Mouse (Mus musculus) heart, adult 9 months (tissue): ENCODE measurements around the gene Creld2.
A peak's percentile ranks its signal among the peaks of the same experiment; 100 is the strongest.

Experiments
- DNase-seq, 2 experiments: peaks; one replicate each; pipeline ENCODE4 v3.0.0; 2022; ENCODE audit warnings: low spot score in 2 of 2

The Creld2 gene

DNA sequence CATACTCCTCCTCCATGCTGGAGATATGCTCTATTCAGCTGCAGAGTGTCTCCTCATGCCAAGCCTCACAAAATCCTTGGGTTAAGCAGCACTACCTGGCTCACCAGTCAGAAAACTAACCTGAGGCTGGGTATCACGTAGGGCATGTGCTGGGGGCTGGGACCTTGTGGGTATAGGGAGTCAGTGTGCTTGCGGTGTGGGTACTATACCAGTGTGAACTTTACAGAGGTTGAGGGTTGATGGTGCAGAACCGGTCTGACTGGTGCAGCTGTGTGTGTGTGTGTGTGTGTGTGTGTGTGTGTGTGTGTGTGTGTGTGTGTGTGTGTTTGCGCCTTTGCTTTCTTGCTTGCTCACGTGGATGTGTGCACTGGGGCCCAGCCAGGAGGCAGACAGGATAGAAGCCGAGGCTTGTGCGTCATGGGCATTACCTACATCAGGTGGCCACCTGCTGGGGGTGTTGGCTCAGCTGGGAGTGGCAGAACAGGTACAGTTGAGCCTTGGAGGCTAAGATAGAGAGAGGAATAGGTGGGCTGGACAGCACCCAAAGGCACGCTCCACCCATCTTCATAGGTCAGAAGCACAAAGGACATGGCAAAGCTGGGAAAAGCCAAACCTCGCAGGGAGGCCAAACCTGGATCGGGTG lies 32.2 kb downstream of the Creld2 start:
- no peak for DNase-seq

DNA sequence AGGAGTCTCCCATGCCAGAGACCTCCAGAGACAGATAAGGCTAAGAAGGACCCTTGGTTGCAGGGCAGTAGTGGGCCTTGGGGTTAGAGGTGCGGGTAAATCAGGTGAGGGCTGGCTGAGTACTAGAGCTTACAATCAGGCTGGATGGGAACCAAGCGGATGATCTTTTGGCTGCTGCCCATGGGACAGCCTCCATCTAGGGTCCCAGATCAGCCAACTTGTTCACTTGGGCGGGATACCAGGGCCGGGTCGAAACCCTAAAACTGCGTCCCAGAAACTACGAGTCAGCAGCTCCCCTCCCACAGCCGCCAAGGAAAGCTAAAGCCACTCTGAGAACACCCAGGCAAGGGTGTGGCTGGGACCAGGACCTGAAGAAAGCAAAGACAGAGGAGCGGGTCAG lies 33.7 kb downstream of the Creld2 start:
- no peak for DNase-seq

DNA sequence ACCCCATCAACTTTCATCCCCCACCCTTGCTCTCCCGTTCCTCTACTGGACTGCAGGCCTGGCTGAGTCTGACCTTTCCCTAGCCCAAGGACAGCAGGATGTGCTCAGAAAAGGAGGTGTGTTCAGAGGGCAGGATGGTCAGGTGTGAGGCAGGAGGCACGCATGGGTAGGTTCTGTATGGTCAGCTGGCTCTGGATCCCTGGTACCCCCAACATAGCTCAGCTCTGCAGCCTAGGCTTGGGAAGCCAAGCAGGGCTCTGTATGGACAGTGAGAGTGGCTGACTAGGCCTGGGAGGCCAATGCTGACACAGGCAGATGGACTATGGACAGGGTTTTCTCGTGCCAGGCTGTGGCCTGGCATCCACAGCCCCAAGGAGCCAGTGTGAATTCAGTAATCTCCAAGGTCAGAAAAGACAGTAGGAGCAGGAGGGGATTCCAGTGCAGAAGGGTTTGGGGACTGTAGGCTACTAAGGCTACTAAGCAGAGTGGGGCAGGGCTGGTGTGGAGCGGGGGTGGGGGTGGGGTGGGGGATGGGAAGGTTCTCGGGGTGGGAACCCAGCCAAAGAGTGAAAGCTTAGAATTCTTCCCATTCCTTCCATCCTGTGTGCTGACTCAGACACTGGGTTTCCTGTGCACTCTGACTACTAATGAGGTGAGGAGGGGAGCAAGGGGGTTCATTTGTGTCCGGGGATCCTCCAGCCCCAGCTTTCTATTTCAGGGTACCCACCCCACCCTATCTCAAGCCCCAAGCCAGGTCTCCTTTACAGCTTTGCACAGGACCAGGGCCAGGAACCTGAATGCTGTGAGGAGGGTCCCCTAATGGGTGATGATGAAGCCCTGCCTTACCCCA lies 34.9 kb downstream of the Creld2 start:
- DNase-seq, result no peak

DNA sequence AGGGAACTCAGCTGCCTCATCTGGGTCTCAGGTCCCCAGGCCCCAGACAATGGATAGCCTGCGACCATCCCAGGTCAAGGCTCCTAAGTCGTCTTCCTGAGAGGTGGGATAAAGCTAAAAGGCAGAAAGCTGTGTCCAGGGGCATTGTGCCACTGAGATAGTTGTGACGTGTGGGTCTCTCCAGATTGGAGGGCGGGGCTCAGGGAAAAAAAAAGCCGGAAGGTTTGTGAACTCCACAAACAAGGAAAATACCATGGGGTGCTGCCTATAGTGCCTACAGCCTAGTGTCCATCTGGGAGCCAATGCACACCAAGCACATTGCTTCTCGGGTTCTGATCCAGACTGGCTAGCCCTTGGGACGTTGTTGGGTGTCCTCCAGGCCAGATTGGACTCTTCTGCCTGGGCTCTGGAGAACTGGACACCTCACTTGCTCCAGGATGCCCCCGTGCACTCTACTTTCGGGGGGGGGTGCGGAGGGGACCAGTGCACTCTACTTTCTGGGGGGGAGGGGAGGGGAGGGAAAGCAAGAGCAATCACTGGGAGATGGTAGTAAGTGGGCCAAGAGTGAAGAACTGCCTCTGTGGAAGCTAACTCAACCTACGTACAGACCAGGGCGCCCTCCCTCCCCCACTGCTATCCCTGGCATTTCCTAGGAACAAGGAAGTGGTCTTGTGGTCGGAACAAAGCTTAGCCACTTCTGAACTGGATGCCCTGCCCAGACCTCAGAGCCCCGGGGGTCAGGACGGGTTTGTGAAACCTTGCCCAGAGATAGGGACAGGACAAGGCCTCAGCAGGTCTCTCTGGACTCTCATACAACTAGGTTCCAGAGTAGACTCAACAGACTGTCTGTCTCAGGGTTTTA lies 35.8 kb downstream of the Creld2 start:
- no peak for DNase-seq

DNA sequence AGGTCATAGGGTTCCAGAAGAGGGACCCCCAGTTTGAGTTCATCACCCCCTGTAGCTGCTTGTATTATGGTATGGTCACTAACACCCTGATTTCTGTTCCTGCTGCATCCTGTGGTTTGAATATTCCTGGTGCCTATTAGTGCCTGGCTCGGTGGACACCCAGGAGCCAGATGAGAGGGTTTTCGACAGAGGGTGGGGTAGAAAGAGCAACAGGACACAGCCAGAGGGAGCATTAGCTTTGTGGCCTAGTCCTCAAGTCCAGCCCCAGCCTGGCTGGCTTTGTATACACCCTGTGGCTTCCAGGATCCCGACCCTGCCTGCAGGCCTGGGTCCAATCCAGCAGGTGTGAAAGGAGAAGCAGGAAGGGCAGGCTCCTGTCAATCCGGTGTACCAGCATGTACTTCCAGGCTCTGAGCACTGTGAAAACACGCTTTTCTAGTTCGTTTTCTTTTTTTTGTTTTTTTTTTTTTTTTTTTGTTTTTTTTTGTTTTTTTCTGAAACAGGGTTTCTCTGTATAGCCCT lies 36.5 kb downstream of the Creld2 start:
- DNase-seq, result no peak

DNA sequence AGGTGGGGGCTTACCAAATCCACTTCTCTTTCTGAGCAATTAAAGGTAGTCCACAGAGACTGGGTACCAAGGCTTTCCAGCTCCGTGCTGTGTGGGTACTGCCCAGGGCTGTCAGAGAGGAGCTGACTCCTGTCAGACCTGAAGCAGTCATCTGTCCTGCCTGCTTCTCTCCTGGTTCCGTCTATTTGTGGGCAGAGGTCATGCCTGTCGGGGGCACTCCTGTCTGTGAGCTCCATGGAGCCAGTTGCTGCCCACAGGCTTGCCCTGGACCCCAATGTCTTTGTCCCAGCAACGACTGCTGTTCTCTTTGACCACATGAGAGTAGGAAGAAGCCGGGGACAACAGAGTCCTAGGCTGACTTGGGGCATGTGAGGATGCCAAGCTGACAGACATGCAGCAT lies 37.2 kb downstream of the Creld2 start:
- no peak for DNase-seq

DNA sequence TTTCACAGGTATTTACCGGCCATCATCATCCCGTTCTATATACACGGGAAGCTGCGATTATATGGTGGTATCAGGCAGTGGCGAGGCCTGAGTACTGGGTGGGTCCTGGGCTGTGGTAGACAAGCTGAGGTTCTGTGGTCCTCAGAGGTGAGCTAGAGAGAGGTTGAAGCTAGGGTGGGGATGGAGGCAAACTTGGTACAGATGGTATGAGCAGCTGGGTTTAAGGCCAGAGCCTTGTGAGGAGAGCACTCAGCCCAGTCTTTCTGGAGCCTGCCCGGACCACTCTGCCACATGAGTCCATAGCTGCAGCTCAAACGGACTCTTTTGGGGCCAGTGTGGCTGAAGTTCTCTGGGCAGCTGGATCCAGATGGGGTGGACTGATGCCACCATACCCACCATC lies 37.9 kb downstream of the Creld2 start:
- no peak for DNase-seq

DNA sequence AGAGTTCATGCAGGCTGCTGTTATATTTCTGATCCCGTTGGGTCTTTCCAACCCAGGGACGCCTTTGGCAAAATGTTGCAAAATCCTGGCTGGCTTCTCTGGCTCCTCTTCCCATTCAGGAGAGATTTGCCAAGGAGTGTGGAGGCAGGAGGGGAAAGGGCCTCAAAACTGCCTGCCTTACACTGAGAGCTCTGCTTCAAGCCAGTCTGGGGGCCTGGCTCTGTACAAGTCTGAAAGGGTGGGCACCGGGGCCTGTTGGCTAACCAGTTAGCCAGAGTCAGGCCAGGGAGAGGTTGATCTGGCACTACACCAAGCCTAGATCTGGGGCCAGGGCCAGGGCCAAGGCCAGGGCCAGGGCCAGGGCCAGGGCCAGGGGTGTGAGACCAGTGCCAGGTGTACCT lies 38.7 kb downstream of the Creld2 start:
- DNase-seq, result peak; percentile 70 to 80

DNA sequence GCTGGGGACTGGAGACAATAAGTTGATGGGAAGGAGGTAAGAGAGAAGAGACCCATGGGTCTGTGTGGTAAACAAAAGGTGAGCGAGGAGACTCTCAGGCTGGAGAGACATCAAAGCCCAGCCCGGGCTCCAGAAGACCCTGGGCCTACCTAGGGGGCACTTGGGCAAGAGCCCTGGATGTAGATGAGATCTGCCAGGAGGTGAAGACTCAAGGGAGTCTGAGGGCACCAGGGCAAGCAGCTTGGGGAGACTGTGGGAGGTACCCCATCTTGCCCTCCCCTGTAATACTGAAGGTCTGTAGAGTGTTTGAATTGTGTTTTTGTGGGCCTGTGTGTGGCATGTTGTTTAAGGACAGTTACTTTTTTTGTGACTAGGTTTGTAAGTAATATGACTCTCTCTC lies 39.3 kb downstream of the Creld2 start:
- no peak for DNase-seq

DNA sequence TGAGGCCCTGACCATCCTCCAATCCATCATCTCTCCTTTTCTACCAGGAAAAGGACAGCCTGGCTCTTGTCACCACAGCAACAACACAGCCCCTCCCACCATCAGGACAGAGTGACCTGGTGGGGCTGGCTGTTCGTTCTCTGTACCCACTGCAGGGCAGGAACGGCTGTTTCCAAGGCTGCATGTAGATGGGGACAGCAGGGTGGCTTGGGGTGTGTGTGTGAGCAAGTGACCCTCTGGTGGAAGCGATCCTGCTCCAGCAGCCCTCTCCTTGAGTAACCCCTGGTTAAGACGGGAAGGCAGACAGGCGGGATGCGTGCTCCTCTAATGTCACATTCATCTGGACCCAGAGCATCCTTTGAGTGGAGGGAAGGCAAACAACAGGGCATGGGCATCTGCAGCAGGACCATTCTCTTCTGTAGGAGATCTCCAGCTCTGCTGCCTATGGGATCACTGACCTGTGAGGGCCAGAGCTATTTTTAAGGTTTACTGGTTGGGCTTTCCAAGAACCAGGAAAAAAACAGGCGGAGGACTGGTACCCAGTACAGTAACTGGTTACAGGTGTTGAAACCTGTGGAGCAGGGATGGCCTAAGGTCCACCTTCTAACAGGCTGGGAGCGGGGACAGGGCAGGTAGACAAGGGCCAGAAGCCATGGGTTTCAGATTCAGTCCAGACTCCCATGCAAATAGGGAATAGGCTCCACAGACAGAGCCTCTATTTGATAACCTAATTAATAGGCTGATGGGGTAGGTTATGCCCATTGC lies 39.9 kb downstream of the Creld2 start:
- DNase-seq, result no peak

DNA sequence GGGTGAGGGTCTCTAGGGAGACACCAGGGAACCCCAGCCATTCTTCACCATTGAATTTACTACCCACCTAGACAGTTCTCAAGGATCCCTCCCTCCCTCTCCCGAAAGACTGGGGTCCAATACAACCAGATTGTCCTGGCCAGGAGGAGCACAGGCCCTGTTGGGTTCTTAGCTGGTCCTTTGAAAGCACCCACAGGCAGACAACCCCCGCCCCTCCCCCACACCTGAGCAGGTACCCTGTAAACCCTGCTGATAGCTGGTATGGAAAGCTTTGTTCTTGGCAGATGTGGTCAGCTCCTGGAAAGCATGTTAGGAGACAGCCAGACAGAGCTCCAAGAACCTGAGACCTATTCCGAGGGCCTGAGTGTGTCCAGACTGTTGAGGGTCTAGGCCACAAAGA lies 41.3 kb downstream of the Creld2 start:
- no peak for DNase-seq

DNA sequence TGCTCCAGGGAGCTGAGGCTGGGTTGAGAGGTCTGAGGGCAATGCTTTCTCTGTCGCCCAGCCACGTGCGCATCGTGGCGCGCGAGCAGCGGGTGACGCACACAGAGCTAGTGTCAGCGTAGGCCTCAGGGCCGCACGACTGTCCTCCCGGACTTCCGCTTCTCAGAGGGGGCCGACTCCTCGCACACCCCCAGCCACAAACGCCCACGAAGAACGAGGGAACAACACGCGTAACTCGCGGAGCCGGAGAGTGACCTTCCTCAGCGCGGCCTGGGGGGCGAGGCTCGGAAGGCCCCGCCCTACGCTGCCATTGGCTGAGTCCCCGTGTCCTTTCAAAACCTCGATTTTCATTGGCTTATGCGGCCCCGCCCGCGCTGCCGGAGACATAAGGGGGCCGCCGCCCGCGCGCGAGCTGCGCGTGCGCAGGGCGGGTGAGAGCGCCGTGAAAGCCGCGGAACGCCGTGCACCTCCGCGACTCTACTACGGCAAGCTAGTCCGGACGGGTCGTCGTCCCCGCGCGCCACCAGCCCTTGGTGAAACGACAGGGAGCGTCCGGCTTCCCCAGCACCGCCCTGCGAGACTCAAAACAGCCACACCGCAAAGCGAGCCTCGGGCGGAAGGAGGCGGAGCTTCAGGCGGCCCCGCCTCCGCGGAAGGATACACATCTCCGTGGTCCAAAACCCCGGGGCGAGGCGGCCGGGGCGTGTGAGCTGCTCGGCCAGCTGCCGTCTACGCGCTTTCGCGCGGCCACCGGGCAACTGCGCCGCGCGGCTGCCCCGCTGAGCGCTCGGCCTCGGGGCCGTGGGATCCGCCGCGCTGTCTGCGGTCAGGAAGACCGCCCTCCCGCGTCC lies 42.6 kb downstream of the Creld2 start, which contains the start of gene Pim3:
Gene Pim3 (plus strand): TSS at position 415 of the 851 bp plus-strand sequence.
- DNase-seq, result peak; percentile 98 to 99

DNA sequence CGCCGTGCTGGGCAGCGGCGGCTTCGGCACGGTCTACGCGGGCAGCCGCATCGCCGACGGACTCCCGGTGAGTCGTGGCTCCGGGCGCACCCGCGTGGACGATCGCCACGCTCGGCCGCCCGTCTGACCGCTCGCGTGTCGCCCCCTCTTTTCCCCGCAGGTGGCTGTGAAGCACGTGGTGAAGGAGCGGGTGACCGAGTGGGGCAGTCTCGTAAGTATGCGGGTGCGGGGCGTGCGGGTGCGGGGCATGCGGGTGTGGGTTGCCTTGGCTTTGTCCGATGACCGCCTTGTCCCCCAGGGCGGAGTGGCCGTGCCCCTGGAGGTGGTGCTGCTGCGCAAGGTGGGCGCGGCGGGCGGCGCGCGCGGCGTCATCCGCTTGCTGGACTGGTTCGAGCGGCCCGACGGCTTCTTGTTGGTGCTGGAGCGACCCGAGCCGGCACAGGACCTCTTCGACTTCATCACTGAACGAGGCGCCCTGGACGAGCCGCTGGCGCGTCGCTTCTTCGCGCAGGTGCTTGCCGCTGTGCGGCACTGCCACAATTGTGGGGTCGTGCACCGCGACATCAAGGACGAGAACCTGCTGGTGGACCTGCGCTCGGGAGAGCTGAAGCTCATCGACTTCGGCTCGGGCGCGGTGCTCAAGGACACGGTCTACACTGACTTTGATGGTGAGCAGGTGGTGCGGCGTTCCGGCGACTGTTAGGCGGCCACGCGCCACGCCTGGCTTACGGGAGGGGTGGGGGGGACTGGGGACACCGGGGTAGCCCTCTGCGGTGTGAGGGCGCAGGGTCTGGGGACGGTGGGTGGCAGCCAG lies 43.6 kb downstream of the Creld2 start:
- DNase-seq, result peak in 1 of 2 experiments; percentile 59

DNA sequence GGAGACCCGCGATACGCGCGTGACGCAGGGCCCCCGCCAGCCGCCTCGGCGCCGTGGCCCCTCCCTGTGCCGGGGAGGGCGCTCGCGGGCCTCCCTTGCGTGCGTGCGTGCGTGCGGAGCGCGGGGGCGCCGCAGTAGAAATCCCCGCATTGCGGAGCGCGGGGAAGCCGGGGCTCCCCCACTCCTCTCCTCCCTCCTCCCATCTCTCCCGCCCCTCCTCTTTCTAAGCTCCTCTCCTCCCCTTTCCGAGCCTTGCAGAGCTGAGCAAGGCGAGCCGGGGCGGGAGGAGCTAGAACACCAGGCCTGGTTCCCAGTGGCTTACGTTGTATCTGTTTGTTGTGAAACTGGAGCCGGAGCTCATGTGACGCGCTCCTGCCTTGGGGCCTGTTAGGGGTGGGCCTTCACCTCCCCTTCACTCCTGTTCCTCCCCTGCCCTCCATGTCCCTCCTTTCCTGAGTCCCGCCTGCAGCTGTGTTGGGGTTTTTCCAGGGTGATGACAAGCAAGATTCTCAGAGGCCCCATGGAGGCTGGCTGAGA lies 44.3 kb downstream of the Creld2 start:
- DNase-seq, result peak; percentile 97

DNA sequence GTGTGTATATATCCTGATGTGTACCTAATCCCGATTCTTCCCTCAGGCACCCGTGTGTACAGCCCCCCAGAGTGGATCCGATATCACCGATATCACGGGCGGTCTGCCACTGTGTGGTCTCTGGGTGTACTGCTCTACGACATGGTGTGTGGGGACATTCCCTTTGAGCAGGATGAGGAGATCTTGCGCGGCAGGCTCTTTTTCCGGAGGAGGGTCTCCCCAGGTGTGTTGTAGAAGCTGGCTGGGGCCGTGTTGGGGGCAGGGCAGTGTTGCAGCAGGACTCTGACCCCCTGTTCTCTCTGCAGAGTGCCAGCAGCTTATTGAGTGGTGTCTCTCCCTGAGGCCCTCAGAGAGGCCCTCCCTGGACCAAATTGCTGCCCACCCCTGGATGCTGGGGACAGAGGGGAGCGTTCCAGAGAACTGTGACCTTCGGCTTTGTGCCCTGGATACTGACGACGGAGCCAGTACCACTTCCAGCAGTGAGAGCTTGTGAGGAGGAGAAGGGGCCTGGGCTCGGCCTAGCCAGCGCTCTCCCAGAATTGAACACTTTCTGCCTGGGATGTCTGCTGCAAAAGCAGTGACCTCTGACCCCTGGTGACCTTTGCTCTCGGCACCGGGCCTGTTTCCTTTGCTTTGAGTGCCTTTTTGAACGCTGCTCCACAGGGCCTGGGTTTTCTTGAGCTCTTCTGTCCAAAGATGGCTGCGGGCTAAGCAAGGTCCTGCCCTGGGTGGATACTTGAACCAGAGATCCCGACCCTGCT lies 45.0 kb downstream of the Creld2 start:
- peak in 1 of 2 experiments; percentile 52 for DNase-seq

DNA sequence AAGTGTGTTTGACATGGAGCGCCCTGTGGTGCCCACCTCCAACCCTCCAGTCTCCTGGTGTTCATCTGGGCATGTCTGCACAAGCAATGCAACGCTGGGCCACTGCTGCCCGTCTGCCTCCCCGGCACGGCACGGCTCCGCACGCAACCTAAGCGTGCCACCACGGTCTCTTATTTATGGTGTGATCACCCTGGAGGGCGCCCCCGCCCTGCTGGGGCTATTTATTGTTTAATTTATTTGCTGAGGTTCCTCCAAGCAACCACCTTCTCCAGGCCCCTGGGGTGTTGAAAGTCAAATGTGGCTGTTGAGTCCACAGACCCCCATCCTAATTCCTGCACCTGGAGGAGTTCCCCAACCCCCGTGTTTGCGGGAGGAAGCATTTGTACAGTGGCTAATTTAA lies 45.6 kb downstream of the Creld2 start:
- DNase-seq, result no peak

DNA sequence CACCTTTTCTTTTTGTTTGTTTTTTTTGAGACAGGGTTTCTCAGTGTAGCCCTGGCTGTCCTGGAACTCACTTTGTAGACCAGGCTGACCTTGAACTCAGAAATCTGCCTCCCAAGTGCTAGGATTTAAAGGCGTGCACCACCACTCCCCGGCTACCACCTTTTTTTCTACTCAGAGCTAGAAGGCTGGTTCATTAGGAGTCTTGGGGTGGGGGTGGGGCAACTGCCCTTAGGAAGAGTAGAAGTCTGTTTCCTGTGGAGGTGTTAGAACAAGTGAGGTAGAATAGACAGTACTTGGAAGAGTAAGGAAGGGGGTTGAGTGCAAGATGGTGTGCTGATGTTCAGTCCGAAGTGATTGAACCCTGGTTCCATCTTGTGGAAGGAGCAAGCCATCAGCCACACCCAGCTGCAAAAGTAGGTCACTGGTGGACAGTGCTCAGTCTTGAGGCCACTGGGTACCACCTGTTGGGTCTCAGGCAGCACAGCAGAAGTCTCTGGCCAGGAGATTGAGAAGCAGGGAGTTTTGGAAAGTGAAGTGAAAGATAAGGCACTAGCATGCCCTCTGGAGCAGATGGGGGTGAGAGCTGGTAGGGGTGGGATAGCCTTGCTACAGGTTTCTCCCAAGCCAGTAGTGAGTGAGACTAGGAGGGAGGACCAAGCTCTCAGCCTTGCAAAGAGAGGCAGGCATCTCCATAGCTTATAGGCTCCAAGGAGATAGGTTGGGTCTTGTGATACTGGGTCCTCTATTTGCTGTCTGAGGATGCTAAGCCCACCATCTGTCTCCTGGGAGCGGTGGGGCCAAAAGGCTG lies 46.6 kb downstream of the Creld2 start:
- no peak for DNase-seq

DNA sequence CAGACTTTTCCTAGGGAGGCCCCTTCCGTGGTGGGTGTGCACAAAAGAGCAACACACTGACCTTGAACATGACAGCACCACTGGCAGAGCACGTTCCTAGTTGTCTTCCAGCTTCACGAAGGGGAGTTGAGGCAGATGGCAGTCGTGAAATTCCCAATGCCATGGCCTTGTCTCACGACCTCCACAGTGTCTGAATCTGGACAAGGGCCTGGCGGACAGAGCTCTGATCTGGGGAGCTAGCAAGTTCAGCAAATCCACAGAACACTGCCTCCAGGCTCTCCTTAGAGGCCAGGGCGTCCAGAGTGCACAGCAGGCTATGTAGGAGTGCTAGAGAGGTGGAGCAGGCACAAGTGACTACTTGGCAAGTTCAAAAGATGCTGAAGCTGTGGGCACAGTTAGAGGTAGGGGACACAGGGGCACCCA lies 47.5 kb downstream of the Creld2 start:
- DNase-seq, result no peak
